Mouse (Mus musculus): ENCODE data around the gene Rela.

DNA sequence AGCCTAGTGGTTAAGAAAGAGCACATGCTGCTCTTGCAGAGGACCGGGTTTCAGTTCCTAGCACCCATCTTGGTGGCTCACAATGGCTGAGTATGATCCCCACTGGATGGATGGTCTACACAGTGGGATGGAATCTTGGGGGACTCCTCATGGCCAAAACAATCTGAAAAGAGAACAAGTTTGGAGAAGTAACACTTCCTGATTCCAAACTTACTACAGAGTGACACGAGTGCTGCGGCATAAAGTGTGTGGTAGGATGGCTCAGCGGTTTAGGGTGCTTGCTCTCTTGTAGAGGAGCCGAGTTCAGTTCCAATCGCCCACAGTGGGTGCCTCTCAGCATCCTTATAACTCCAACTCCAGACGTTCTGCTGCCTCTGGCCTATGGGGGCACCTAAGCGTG, 12.0 kb upstream of the Rela start:
- TF ChIP-seq CTCF (IDR thresholded peaks at IDR 0.05; ENCODE audit: borderline replicate concordance, extremely low read depth, insufficient read depth, insufficient read length): no peak
- TF ChIP-seq POLR2A (IDR thresholded peaks at IDR 0.05; ENCODE audit: borderline replicate concordance, extremely low read depth, insufficient read depth, insufficient read length, poor library complexity, severe bottlenecking): no peak
